10 mouse cellular contexts compared by ENCODE assay signal in genomic region chr2:122081728-122082456, GRCm38 (mm10). TPM values are rescaled to one million over a fixed set of nuclear protein-coding genes. Genes with fewer than 3 reads are reported as not detected.
A peak's percentile ranks its signal among the peaks of the same experiment; 100 is the strongest.
DNase-seq lines count a peak whose midpoint lies in the region; ATAC-seq and TF ChIP-seq lines count a peak whose summit lies in the region.
"Had no signal": no experiment of that assay in that cellular context is flagged by ENCODE, and none has a peak within 500 bp of the region (broad histone marks: within the 10 kb centered on the region; RNA-seq: fewer than 3 reads in every experiment).

No protein-coding gene starts in this region.

- H3K9ac ChIP-seq in forebrain, embryonic 14.5 days (ENCODE audit: low read length): no peak overlapping the region
- no peak overlapping the region for H3K9ac ChIP-seq in forebrain, embryonic 11.5 days (ENCODE audit: low read length)
- no peak overlapping the region for H3K9ac ChIP-seq in kidney, embryonic 14.5 days (ENCODE audit: low read depth, low read length)
- H3K9ac ChIP-seq in liver, postnatal 0 days (replicated peaks): no peak overlapping the region
- H3K9ac ChIP-seq: heart, embryonic 15.5 days had no signal

- H3K27ac ChIP-seq in forebrain, embryonic 14.5 days (ENCODE audit: low read depth, low read length): no peak overlapping the region
- H3K27ac ChIP-seq in forebrain, embryonic 11.5 days (ENCODE audit: low read depth, low read length): no peak overlapping the region
- no peak overlapping the region for H3K27ac ChIP-seq in kidney, embryonic 14.5 days (ENCODE audit: low read depth, low read length)
- peak overlapping the region; percentile 72 for H3K27ac ChIP-seq in liver, postnatal 0 days (ENCODE audit: low read depth)
- no peak overlapping the region for H3K27ac ChIP-seq in heart, embryonic 10.5 days
- H3K27ac ChIP-seq: heart, embryonic 15.5 days had no signal

- no peak overlapping the region for H3K4me2 ChIP-seq in forebrain, embryonic 14.5 days (ENCODE audit: low read length)
- no peak overlapping the region for H3K4me2 ChIP-seq in forebrain, embryonic 11.5 days (ENCODE audit: low read depth, low read length, severe bottlenecking)
- no peak overlapping the region for H3K4me2 ChIP-seq in kidney, embryonic 14.5 days (replicated peaks; ENCODE audit: low read depth, low read length)
- H3K4me2 ChIP-seq in liver, postnatal 0 days (ENCODE audit: low read depth, low read length): no peak overlapping the region
- H3K4me2 ChIP-seq: heart, embryonic 15.5 days had no signal

- no peak for ATAC-seq in forebrain, embryonic 14.5 days
- ATAC-seq in forebrain, embryonic 11.5 days (replicated peaks; ENCODE audit: low FRiP score): no peak
- peak; percentile 69; the same call in 1 of the 2 replicates for ATAC-seq in kidney, embryonic 14.5 days (ENCODE audit: low FRiP score, low TSS enrichment)
- ATAC-seq in liver, postnatal 0 days: peak; percentile 91
- ATAC-seq in erythroid progenitor cell, adult 5-6 weeks (replicated peaks; ENCODE audit: low FRiP score, poor library complexity, severe bottlenecking): no peak
- ATAC-seq in erythroblast, adult 5-6 weeks (replicated peaks; ENCODE audit: low FRiP score, poor library complexity, severe bottlenecking): no peak

- H3K4me1 ChIP-seq in forebrain, embryonic 14.5 days (ENCODE audit: control insufficient read depth, insufficient read depth, low read length): no peaks in the 10 kb centered on the region
- H3K4me1 ChIP-seq in forebrain, embryonic 11.5 days (replicated peaks; ENCODE audit: control insufficient read depth, insufficient read depth, low read length): no peaks in the 10 kb centered on the region
- 0 out of 2 replicates have a peak, but pooled peaks cover 4% of the 10 kb centered on the region for H3K4me1 ChIP-seq in kidney, embryonic 14.5 days (ENCODE audit: control insufficient read depth, insufficient read depth, low read length)
- H3K4me1 ChIP-seq in liver, postnatal 0 days (ENCODE audit: insufficient read depth): no peaks in the 10 kb centered on the region
- H3K4me1 ChIP-seq in heart, embryonic 10.5 days: no peaks in the 10 kb centered on the region

- H3K4me3 ChIP-seq in forebrain, embryonic 14.5 days (ENCODE audit: low read depth, low read length): no peak overlapping the region
- H3K4me3 ChIP-seq in forebrain, embryonic 11.5 days (ENCODE audit: low read depth, low read length): no peak overlapping the region
- no peak overlapping the region for H3K4me3 ChIP-seq in kidney, embryonic 14.5 days (ENCODE audit: low read length)
- H3K4me3 ChIP-seq in liver, postnatal 0 days (ENCODE audit: low read depth, low read length): no peak overlapping the region
- no peak overlapping the region for H3K4me3 ChIP-seq in heart, embryonic 10.5 days
- H3K4me3 ChIP-seq: erythroblast, embryonic 14.5 days; heart, embryonic 15.5 days had no signal

- WGBS in forebrain, embryonic 14.5 days: 39% methylated on average over 7 of the region's 7 CpGs
- 73% methylated on average over 7 of the region's 7 CpGs for whole genome bisulfite sequencing in forebrain, embryonic 11.5 days
- 28% methylated on average over 7 of the region's 7 CpGs for WGBS in kidney, embryonic 14.5 days
- WGBS in liver, postnatal 0 days (ENCODE audit: insufficient replicate concordance): 57% methylated on average over 7 of the region's 7 CpGs
- WGBS in heart, embryonic 10.5 days: 67% methylated on average over 7 of the region's 7 CpGs

- peak; percentile 51; the same call in 1 of the 2 replicates for TF ChIP-seq EP300 in liver, postnatal 0 days (IDR thresholded peaks at IDR 0.05; ENCODE audit: low read depth)

- DNase-seq in forebrain, embryonic 14.5 days (ENCODE audit: low spot score): peak; percentile 66
- DNase-seq in forebrain, embryonic 11.5 days (ENCODE audit: low spot score): no peak
- peak; percentile 54 for DNase-seq in brain, adult 2 months (ENCODE audit: low read depth, low spot score)
- DNase-seq in liver, postnatal 0 days: peak; percentile 73
- no peak for DNase-seq in heart, embryonic 10.5 days (ENCODE audit: low spot score)

- H3K9me3 ChIP-seq in forebrain, embryonic 14.5 days (replicated peaks; ENCODE audit: control insufficient read depth, low read length): no peaks in the 10 kb centered on the region
- no peaks in the 10 kb centered on the region for H3K9me3 ChIP-seq in forebrain, embryonic 11.5 days (ENCODE audit: control insufficient read depth, low read length)
- H3K9me3 ChIP-seq in kidney, embryonic 14.5 days (ENCODE audit: control insufficient read depth, low read length): no peaks in the 10 kb centered on the region
- H3K9me3 ChIP-seq in liver, postnatal 0 days (ENCODE audit: low read length): no peaks in the 10 kb centered on the region
- H3K9me3 ChIP-seq in heart, embryonic 10.5 days: no peaks in the 10 kb centered on the region
- H3K9me3 ChIP-seq: heart, embryonic 15.5 days had no signal

- H3K36me3 ChIP-seq in forebrain, embryonic 14.5 days (ENCODE audit: control insufficient read depth, insufficient read depth, low read length): peaks cover 74% of the 10 kb centered on the region
- no peaks in the 10 kb centered on the region; the same call in 1 of the 2 replicates for H3K36me3 ChIP-seq in forebrain, embryonic 11.5 days (ENCODE audit: control insufficient read depth, insufficient read depth, low read length)
- H3K36me3 ChIP-seq in kidney, embryonic 14.5 days (ENCODE audit: control insufficient read depth, insufficient read depth, low read length): peaks cover 40% of the 10 kb centered on the region; the same call in 1 of the 2 replicates
- peaks cover 16% of the 10 kb centered on the region for H3K36me3 ChIP-seq in liver, postnatal 0 days (replicated peaks; ENCODE audit: insufficient read depth, low read length)
- H3K36me3 ChIP-seq in heart, embryonic 10.5 days: peaks cover 67% of the 10 kb centered on the region

- no peak for TF ChIP-seq CTCF in liver, postnatal 0 days (IDR thresholded peaks at IDR 0.05; ENCODE audit: low read depth)

- no peaks in the 10 kb centered on the region for H3K27me3 ChIP-seq in forebrain, embryonic 14.5 days (replicated peaks; ENCODE audit: control insufficient read depth, insufficient read depth, low read length)
- no peaks in the 10 kb centered on the region for H3K27me3 ChIP-seq in forebrain, embryonic 11.5 days (ENCODE audit: control insufficient read depth, insufficient read depth, low read length)
- H3K27me3 ChIP-seq in kidney, embryonic 14.5 days (ENCODE audit: control insufficient read depth, insufficient read depth, low read length): no peaks in the 10 kb centered on the region
- no peaks in the 10 kb centered on the region for H3K27me3 ChIP-seq in liver, postnatal 0 days (ENCODE audit: insufficient read depth, low read length)
- no peaks in the 10 kb centered on the region for H3K27me3 ChIP-seq in heart, embryonic 10.5 days (ENCODE audit: insufficient read depth, poor library complexity, severe bottlenecking)
- H3K27me3 ChIP-seq: heart, embryonic 15.5 days had no signal

RNA-seq across cellular contexts. Expression of gene Spg11, which starts 36.3 kb away (rescaled TPM):
- polyA plus RNA-seq in forebrain, embryonic 14.5 days (2014; fragmentation: Nextera tagmentation; extraction: Ambion mirVana): 8.2 and 9.6 TPM in 2 replicates
- polyA plus RNA-seq in forebrain, embryonic 11.5 days (2014; fragmentation: Nextera tagmentation; extraction: Ambion mirVana): 16.0 and 17.9 TPM in 2 replicates
- 6.0 and 12.8 TPM in 2 replicates for polyA plus RNA-seq in kidney, embryonic 14.5 days (2014; fragmentation: Nextera tagmentation; extraction: Ambion mirVana)
- 1.6 and 2.2 TPM in 2 replicates for polyA plus RNA-seq in liver, postnatal 0 days (2015; fragmentation: Nextera tagmentation; extraction: Ambion mirVana)
- total RNA-seq in erythroid progenitor cell, adult 5-6 weeks (2015; ENCODE audit: low replicate concordance): 3.2 and 5.0 TPM in 2 replicates
- 6.1 and 6.2 TPM in 2 replicates for total RNA-seq in erythroid progenitor cell, adult 5-6 weeks (2017; ENCODE audit: low replicate concordance)
- 2.5 and 4.4 TPM in 2 replicates for total RNA-seq in erythroblast, adult 5-6 weeks (2015; ENCODE audit: low replicate concordance)
- 4.5 and 5.6 TPM in 2 replicates for total RNA-seq in erythroblast, adult 5-6 weeks (2017; ENCODE audit: low replicate concordance)
- polyA plus RNA-seq in heart, embryonic 10.5 days (2016; fragmentation: Nextera tagmentation; extraction: Ambion mirVana): 8.2 and 8.8 TPM in 2 replicates

RNA-seq across cellular contexts. Expression of gene Eif3j1, which starts 53.5 kb away (rescaled TPM):
- 9.7 and 9.9 TPM in 2 replicates for polyA plus RNA-seq in forebrain, embryonic 14.5 days (2014; fragmentation: Nextera tagmentation; extraction: Ambion mirVana)
- polyA plus RNA-seq in forebrain, embryonic 11.5 days (2014; fragmentation: Nextera tagmentation; extraction: Ambion mirVana): 14.5 and 16.0 TPM in 2 replicates
- polyA plus RNA-seq in kidney, embryonic 14.5 days (2014; fragmentation: Nextera tagmentation; extraction: Ambion mirVana): 12.6 and 14.9 TPM in 2 replicates
- polyA plus RNA-seq in liver, postnatal 0 days (2015; fragmentation: Nextera tagmentation; extraction: Ambion mirVana): 9.8 and 10.3 TPM in 2 replicates
- 15.5 and 21.6 TPM in 2 replicates for total RNA-seq in erythroid progenitor cell, adult 5-6 weeks (2015; ENCODE audit: low replicate concordance)
- total RNA-seq in erythroid progenitor cell, adult 5-6 weeks (2017; ENCODE audit: low replicate concordance): 25.6 and 31.8 TPM in 2 replicates
- total RNA-seq in erythroblast, adult 5-6 weeks (2015; ENCODE audit: low replicate concordance): 5.0 and 6.7 TPM in 2 replicates
- total RNA-seq in erythroblast, adult 5-6 weeks (2017; ENCODE audit: low replicate concordance): 14.5 and 21.5 TPM in 2 replicates
- 13.2 and 16.2 TPM in 2 replicates for polyA plus RNA-seq in heart, embryonic 10.5 days (2016; fragmentation: Nextera tagmentation; extraction: Ambion mirVana)

Comparison
In these comparisons a context has a peak if more than half of its experiments do, and no peak if none do; other contexts are left out.
1. DNase-seq: peak in forebrain, embryonic 14.5 days (single experiment), brain, adult 2 months (single experiment) and liver, postnatal 0 days (single experiment); none in forebrain, embryonic 11.5 days (single experiment) and heart, embryonic 10.5 days (single experiment).
2. ATAC-seq: peak in kidney, embryonic 14.5 days (single experiment) and liver, postnatal 0 days (single experiment); none in forebrain, embryonic 14.5 days (single experiment), forebrain, embryonic 11.5 days (single experiment), erythroid progenitor cell, adult 5-6 weeks (single experiment) and erythroblast, adult 5-6 weeks (single experiment).